Mouse (Mus musculus) liver, adult 10 weeks (tissue): ENCODE data around the gene Med26. TPM values are rescaled to one million over a fixed set of nuclear protein-coding genes. Genes with fewer than 3 reads are reported as not detected.

Experiments used
- polyA plus RNA-seq: library from polyadenylated mRNA; stranded (reverse); fragments of 350-450 nt; fragmentation: Illumina TruSeq; extraction: RNeasy Lipid Tissue Mini Kit (QIAGEN cat#74804); gene quantifications from one replicate; pipeline ENCODE4 v1.2.3, GENCODE M21; 2014; ENCODE audit warnings: low read depth, low replicate concordance

Gene Med26
- polyA plus RNA-seq: 0.69 TPM

GRCm38 (mm10) chr8:72547802-72548643, at the start of gene Med26:
Gene Med26, minus strand, starts transcription at chr8:72548270.

GRCm38 (mm10) chr8:72571611-72572473, 23.8 kb upstream of the Med26 start, which contains the start of gene Tmem38a:
Gene Tmem38a, plus strand, starts transcription at chr8:72572055.

DNA sequence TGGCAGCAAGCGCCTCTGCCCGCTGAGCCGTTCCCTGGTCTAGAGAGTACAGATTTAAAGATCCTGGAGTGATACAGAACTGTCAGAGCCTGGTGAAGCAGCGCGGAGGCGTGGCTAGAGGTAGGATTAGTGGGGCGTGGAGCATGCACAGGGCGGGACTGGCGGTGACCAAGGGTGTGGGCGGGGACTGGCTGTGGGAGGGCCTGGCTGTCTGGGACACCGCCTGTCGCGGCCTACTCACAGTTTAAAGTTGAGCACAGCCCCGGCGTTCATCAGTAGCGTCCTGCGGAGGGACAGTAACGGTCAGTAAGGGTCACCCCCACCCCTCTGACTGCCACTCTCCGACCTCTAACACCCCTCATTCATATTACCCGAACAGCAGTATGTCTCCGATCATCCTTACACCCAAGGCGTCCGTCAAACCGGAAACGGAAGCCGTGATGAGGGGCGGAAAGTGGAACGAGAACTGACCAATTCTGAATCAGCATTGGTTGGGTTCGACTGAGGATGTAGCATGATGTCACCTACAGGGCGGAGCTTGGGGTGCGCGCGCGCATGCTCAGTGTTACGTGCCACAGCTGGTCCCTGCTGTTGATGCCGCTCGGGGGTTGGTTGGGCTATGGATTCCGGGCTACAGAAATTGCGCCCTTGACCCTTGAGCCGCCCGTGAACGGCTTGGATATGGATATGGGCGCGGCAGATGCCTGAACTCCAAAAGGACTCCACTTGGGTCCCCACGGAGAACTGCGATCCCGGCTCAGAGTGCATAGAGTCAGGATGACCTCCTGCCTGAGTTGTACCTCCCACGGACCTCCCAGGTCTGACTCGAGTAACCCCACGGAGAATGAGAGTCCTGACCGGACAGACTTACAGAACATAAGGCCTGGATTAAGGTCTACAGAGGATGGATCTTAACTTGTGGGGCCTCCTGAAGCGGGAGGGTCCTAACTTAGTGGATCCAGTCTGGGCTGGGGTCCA, 22.9 kb upstream of the Med26 start, which contains the start of gene Smim7:
Smim7 (minus strand) TSS at position 456 of the 978 bp plus-strand sequence.

DNA sequence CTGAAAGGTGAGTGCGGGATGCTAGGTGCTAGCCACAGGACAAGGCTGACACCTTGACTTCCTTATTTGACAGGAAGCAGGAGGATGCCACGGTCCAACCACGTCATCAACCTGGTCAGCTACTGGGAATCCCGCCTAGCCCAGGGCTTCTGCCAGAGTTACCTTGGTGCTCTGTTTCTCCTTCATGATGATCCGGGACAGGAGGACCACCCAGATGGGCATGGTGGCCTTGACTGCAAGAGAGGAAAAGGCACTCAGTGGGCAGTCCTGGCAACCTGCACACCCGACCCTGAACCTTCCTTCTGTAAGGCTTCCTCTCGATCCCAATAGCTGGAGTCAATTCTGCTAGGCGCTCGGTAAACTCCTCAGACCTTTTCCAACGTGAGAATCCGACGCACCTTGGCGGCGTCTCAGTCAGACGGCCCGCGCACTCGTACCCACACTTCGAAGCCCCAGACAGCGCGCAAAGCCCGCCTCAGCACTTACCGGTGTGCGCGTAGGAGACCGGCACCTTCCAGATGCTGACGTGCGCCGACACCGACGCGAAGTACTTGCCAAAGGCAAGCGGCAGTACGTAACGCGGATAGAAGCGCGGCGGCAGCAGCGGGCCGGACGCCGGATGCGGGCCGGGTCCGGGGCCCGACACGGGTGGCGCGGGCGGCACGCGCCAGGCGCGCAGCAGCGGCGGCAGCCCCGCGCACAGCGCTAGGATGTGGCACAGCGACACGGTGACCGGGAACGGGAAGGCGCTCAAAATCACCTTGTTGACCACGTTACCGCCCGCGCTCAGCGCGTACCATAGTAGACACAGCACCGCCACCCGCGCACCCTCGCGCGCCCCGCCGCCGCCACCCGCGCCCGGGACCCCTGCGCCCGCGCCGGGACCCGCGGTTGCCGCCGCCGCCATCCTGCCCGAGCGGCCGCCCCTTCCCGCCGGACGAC, 56.1 kb downstream of the Med26 start, which contains the start of gene Slc35e1:
Slc35e1 (minus strand) TSS at position 935 of the 942 bp plus-strand sequence.

GRCm38 (mm10) chr8:72474826-72475546, 73.1 kb downstream of the Med26 start, which contains the start of gene Cherp:
Gene Cherp, minus strand, starts transcription at chr8:72475226.

Other genes with a start within 250 kb of the Med26 start
- not detected for gene Gm10282, start 243.0 kb downstream of the Med26 start, polyA plus RNA-seq
- gene Klf2, start 229.2 kb downstream of the Med26 start, polyA plus RNA-seq: 2.3 TPM
- 11.4 TPM for gene Eps15l1, start 126.8 kb downstream of the Med26 start, polyA plus RNA-seq
- 2.2 TPM for gene Calr3, start 104.4 kb downstream of the Med26 start, polyA plus RNA-seq
- 0.26 TPM for gene 1700030K09Rik, start 104.4 kb downstream of the Med26 start, polyA plus RNA-seq
- gene Cherp, start 73.0 kb downstream of the Med26 start, polyA plus RNA-seq: 3.3 TPM
- 19.0 TPM for gene Slc35e1, start 55.7 kb downstream of the Med26 start, polyA plus RNA-seq
- 30.5 TPM for gene Smim7, start 22.8 kb upstream of the Med26 start, polyA plus RNA-seq
- gene Tmem38a, start 23.8 kb upstream of the Med26 start, polyA plus RNA-seq: 0.29 TPM
- not detected for gene Nwd1, start 98.4 kb upstream of the Med26 start, polyA plus RNA-seq
- 8.7 TPM for gene Sin3b, start 175.0 kb upstream of the Med26 start, polyA plus RNA-seq
- gene F2rl3, start 213.6 kb upstream of the Med26 start, polyA plus RNA-seq: not detected